Mouse (Mus musculus) CH12.LX (cell line): Measurements from ENCODE around the gene Clmp. TPM values are rescaled to one million over a fixed set of nuclear protein-coding genes. Genes with fewer than 3 reads are reported as not detected.
"Not testable (repeated sequence)": the region's sequence is repeated elsewhere in the genome, so short reads cannot be mapped to it uniquely, and the experiment has no call there.

Experiments used
- DNase-seq: peaks from one replicate; pipeline ENCODE4 v3.0.0-alpha.2; 2013; ENCODE audit errors: extremely low read depth
- H3K27ac ChIP-seq: 2 replicates; pipeline ENCODE4 v1.5.1; 2012; ENCODE audit warnings: low read depth, mild to moderate bottlenecking, control low read depth, moderate library complexity; ENCODE audit not compliant: insufficient read depth
- H3K27me3 ChIP-seq: replicated peaks from 2 replicates; pipeline ENCODE3; 2012; ENCODE audit warnings: inconsistent platforms
- H3K36me3 ChIP-seq, 2 experiments: replicated peaks in 1 of 2; 2 replicates each; pipeline versions ENCODE3 to v1.6.1; 2012; ENCODE audit warnings: inconsistent platforms in 1 of 2, low read length in 1 of 2, mild to moderate bottlenecking in 1 of 2, mixed read lengths in 1 of 2, moderate library complexity in 1 of 2; ENCODE audit not compliant: control insufficient read depth in 1 of 2, insufficient read depth in 1 of 2
- H3K4me1 ChIP-seq, 2 experiments: 2 replicates each; pipeline ENCODE4 v1.6.1; 2012; ENCODE audit warnings: inconsistent platforms in 1 of 2, moderate library complexity in 1 of 2; ENCODE audit not compliant: insufficient read depth in 2 of 2, control insufficient read depth in 1 of 2
- H3K4me2 ChIP-seq: 2 replicates; pipeline ENCODE4 v1.6.1; 2012; ENCODE audit warnings: low read depth, mild to moderate bottlenecking, control low read depth; ENCODE audit not compliant: poor library complexity, insufficient read depth, severe bottlenecking
- H3K4me3 ChIP-seq, 3 experiments: fragments of 150-350 bp in 1 of 3; sonication (generic) in 1 of 3; replicated peaks in 1 of 3; 2 replicates each; pipeline versions ENCODE3 to v1.5.1; 2011 to 2012; ENCODE audit warnings: low read depth in 2 of 3, low read length in 2 of 3, mild to moderate bottlenecking in 2 of 3, moderate library complexity in 2 of 3, control low read depth in 1 of 3, improper control_type of control experiment in 1 of 3, inconsistent platforms in 1 of 3, mixed read lengths in 1 of 3; ENCODE audit not compliant: poor library complexity in 1 of 3
- H3K79me2 ChIP-seq: replicated peaks from 2 replicates; pipeline ENCODE4 v1.6.1; 2012; ENCODE audit warnings: mild to moderate bottlenecking, moderate library complexity; ENCODE audit not compliant: control insufficient read depth, poor library complexity, insufficient read depth, severe bottlenecking; ENCODE audit errors: extremely low read depth
- H3K9ac ChIP-seq: 2 replicates; pipeline ENCODE4 v1.6.1; 2012; ENCODE audit warnings: low read depth, mild to moderate bottlenecking, control low read depth, moderate library complexity; ENCODE audit not compliant: insufficient read depth
- H3K9me3 ChIP-seq: replicated peaks from 2 replicates; pipeline ENCODE3; 2012; ENCODE audit warnings: low read length, inconsistent platforms, mixed read lengths
- CHD1 ChIP-seq: IDR thresholded peaks from 2 replicates; pipeline ENCODE4 v1.6.1; 2012; ENCODE audit warnings: low read depth, low read length, improper control_type of control experiment, inconsistent platforms
- CHD2 ChIP-seq: IDR thresholded peaks from 2 replicates; pipeline ENCODE4 v1.6.1; 2011; ENCODE audit warnings: low read length, improper control_type of control experiment
- CTCF ChIP-seq, 2 experiments: IDR thresholded peaks in 1 of 2; conservative IDR thresholded peaks in 1 of 2; 2 replicates each; pipeline ENCODE4 v1.5.1; 2011 to 2012; ENCODE audit warnings: low read depth in 2 of 2, low read length in 2 of 2, improper control_type of control experiment in 1 of 2, inconsistent platforms in 1 of 2, mild to moderate bottlenecking in 1 of 2, moderate library complexity in 1 of 2
- E2F4 ChIP-seq: IDR thresholded peaks from 2 replicates; pipeline ENCODE4 v1.6.1; 2011; ENCODE audit warnings: low read depth, low read length, improper control_type of control experiment; ENCODE audit not compliant: insufficient replicate concordance
- ELF1 ChIP-seq: IDR thresholded peaks from 2 replicates; pipeline ENCODE4 v1.6.1; 2014; ENCODE audit warnings: low read depth, mild to moderate bottlenecking, inconsistent platforms, low read length, improper control_type of control experiment
- EP300 ChIP-seq: IDR thresholded peaks from 2 replicates; pipeline ENCODE4 v1.6.1; 2011; ENCODE audit warnings: low read length, improper control_type of control experiment
- ETS1 ChIP-seq: conservative IDR thresholded peaks from 2 replicates; pipeline ENCODE4 v1.6.1; 2012; ENCODE audit warnings: low read depth, mild to moderate bottlenecking, inconsistent platforms, low read length, improper control_type of control experiment, moderate library complexity
- GABPA ChIP-seq: IDR thresholded peaks from 2 replicates; pipeline ENCODE4 v1.6.1; 2012; ENCODE audit warnings: low read depth, low read length, improper control_type of control experiment, inconsistent platforms; ENCODE audit not compliant: insufficient replicate concordance
- HCFC1 ChIP-seq: IDR thresholded peaks from 2 replicates; pipeline ENCODE4 v1.6.1; 2012; ENCODE audit warnings: low read depth, mild to moderate bottlenecking, inconsistent platforms, low read length, improper control_type of control experiment
- IRF4 ChIP-seq: IDR thresholded peaks from 2 replicates; pipeline ENCODE4 v1.6.1; 2014; ENCODE audit warnings: low read depth, mild to moderate bottlenecking, inconsistent platforms, low read length, improper control_type of control experiment
- JUND ChIP-seq: conservative IDR thresholded peaks from 2 replicates; pipeline ENCODE4 v1.6.1; 2011; ENCODE audit warnings: low read depth, low read length, improper control_type of control experiment
- KAT2A ChIP-seq: IDR thresholded peaks from 2 replicates; pipeline ENCODE4 v1.6.1; 2012; ENCODE audit warnings: low read length, improper control_type of control experiment, inconsistent platforms; ENCODE audit not compliant: insufficient replicate concordance
- MAFK ChIP-seq: IDR thresholded peaks from 2 replicates; pipeline ENCODE4 v1.6.1; 2011; ENCODE audit warnings: low read length, improper control_type of control experiment; ENCODE audit not compliant: insufficient replicate concordance
- MAX ChIP-seq: IDR thresholded peaks from 2 replicates; pipeline ENCODE4 v1.6.1; 2011; ENCODE audit warnings: low read length, improper control_type of control experiment
- MYC ChIP-seq: IDR thresholded peaks from 2 replicates; pipeline ENCODE4 v1.6.1; 2011; ENCODE audit warnings: low read depth, mild to moderate bottlenecking, improper control_type of control experiment, low read length
- POLR2A ChIP-seq: IDR thresholded peaks from 2 replicates; pipeline ENCODE4 v1.6.1; 2011; ENCODE audit warnings: low read depth, mild to moderate bottlenecking, improper control_type of control experiment, low read length
- POLR2AphosphoS2 ChIP-seq: IDR thresholded peaks from 2 replicates; pipeline ENCODE4 v1.6.1; 2011; ENCODE audit warnings: low read depth, low read length, improper control_type of control experiment
- RAD21 ChIP-seq: IDR thresholded peaks from 2 replicates; pipeline ENCODE4 v1.6.1; 2011; ENCODE audit warnings: low read depth, mild to moderate bottlenecking, low read length, improper control_type of control experiment, moderate library complexity
- SMC3 ChIP-seq: IDR thresholded peaks from 2 replicates; pipeline ENCODE4 v1.6.1; 2011; ENCODE audit warnings: low read depth, low read length, improper control_type of control experiment
- TCF12 ChIP-seq: IDR thresholded peaks from 2 replicates; pipeline ENCODE4 v1.6.1; 2014; ENCODE audit warnings: low read depth, mild to moderate bottlenecking, inconsistent platforms, low read length, improper control_type of control experiment
- ZC3H11A ChIP-seq: IDR thresholded peaks from 2 replicates; pipeline ENCODE4 v1.6.1; 2012; ENCODE audit warnings: low read depth, mild to moderate bottlenecking, inconsistent platforms, low read length, improper control_type of control experiment
- ZMIZ1 ChIP-seq: IDR thresholded peaks from 2 replicates; pipeline ENCODE4 v1.6.1; 2012; ENCODE audit warnings: low read depth, mild to moderate bottlenecking, inconsistent platforms, low read length, improper control_type of control experiment
- dilution Hi-C: fragments of 300-500 bp; cut with MboI; formaldehyde crosslinking; loops from 2 replicates; pipeline ENCODE4 v1.14.3; 2020; ENCODE audit warnings: low sequenced_read_pairs; ENCODE audit not compliant: extremely low pct_unique_long_range_greater_than_20kb, extremely low pct_ligation_motif_present
- in situ Hi-C: fragments of 300-500 bp; cut with MboI; formaldehyde crosslinking; loops from 3 replicates; pipeline ENCODE4 v1.14.3; 2019; ENCODE audit warnings: low sequenced_read_pairs, low pct_ligation_motif_present, low pct_unique_long_range_greater_than_20kb, mixed read lengths
- polyA plus RNA-seq: library from polyadenylated mRNA; unstranded; fragments of >175 nt; gene quantifications from 2 replicates; pipeline ENCODE4 v1.2.1, GENCODE M21; 2012; ENCODE audit warnings: low read depth; ENCODE audit not compliant: insufficient read length
- total RNA-seq, 2 experiments: library from RNA; depleted of rRNA; stranded (reverse); fragments of 300-350 nt in 1 of 2; fragments of >200 nt in 1 of 2; gene quantifications; 2 replicates each; pipeline ENCODE4 v1.2.3; 2012 to 2014

Gene Clmp
- total and polyA plus RNA-seq, 3 experiments = not detected

GRCm38 (mm10) chr9:40804576-40804975 is 118.8 kb downstream of the Clmp start:
- peak overlapping the region in 1 of 3 experiments; percentile 39 for H3K4me3 ChIP-seq

DNA sequence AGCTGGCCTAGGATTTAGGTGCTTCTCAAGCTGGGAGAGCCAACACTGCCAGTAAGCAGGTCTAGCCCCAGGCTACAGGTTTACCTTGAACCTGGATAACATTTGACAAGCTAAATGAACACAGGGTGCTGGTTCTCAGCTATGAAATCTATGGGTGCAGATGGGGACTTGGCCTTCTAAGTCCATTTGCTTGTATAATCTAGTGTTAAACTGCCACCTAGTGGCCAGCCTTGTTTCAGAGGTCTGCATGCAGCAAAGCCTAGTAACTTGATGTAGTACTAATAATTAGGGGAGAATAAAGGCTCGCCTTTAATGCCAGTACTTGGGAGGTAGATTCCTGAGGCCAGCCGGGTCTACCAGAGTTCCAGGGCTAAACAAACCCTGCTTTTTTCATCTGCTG is 119.5 kb downstream of the Clmp start:
- Histone ChIP-seq H3K9me3 (no peaks in the 10 kb centered on the region), H3K4me2 (no peak overlapping the region; the same call in 1 of the 2 replicates), H3K36me3 (peaks cover 47 to 60% of the 10 kb centered on the region in 2 experiments), H3K4me1 (peaks cover 0 to 25% of the 10 kb centered on the region in 2 experiments; a peak in 2 of 4 replicates), H3K27me3 (no peaks in the 10 kb centered on the region), H3K9ac (no peak overlapping the region), H3K4me3 (peak overlapping the region in 1 of 3 experiments; percentile 9), H3K79me2 (peaks cover 27% of the 10 kb centered on the region), H3K27ac (no peak overlapping the region; the same call in 1 of the 2 replicates)
- TF ChIP-seq POLR2A = peak; percentile 48
- TF ChIP-seq RAD21 = peak; percentile 42
- TF ChIP-seq ZC3H11A = no peak
- peak; percentile 50 to 65 for TF ChIP-seq CTCF (conservative IDR thresholded peaks at IDR 0.05 in 1 of 2, IDR thresholded peaks at IDR 0.05 in 1 of 2; ENCODE audit: low read depth in 2 of 2, low read length in 2 of 2)
- no peak for TF ChIP-seq KAT2A
- DNase-seq = peak; percentile 74
- dilution Hi-C loops (no loop called here), in situ Hi-C loops (loop anchor here (25.0 kb wide), 1 partner anchor 182 kb away; no protein-coding TSS in a partner anchor)

More at GRCm38 (mm10) chr9:40804576-40804975, 118.8 kb downstream of the Clmp start:
- dilution Hi-C loops, H3K27me3 ChIP-seq, H3K27ac ChIP-seq, H3K9me3 ChIP-seq, H3K9ac ChIP-seq, DNase-seq: not testable (repeated sequence)
- H3K36me3 ChIP-seq = peaks cover 47 to 57% of the 10 kb centered on the region in 2 experiments
- in situ Hi-C loops = loop anchor here (5.0 to 25.0 kb wide), 2 partner anchors 47 to 183 kb away; no protein-coding TSS in a partner anchor
- H3K4me1 ChIP-seq = peaks cover 0 to 25% of the 10 kb centered on the region in 2 experiments; a peak in 2 of 4 replicates
- peak; percentile 28; the same call in 1 of the 2 replicates for TF ChIP-seq ZMIZ1
- H3K4me2 ChIP-seq = peak overlapping the region; percentile 79
- peaks cover 27% of the 10 kb centered on the region for H3K79me2 ChIP-seq

DNA sequence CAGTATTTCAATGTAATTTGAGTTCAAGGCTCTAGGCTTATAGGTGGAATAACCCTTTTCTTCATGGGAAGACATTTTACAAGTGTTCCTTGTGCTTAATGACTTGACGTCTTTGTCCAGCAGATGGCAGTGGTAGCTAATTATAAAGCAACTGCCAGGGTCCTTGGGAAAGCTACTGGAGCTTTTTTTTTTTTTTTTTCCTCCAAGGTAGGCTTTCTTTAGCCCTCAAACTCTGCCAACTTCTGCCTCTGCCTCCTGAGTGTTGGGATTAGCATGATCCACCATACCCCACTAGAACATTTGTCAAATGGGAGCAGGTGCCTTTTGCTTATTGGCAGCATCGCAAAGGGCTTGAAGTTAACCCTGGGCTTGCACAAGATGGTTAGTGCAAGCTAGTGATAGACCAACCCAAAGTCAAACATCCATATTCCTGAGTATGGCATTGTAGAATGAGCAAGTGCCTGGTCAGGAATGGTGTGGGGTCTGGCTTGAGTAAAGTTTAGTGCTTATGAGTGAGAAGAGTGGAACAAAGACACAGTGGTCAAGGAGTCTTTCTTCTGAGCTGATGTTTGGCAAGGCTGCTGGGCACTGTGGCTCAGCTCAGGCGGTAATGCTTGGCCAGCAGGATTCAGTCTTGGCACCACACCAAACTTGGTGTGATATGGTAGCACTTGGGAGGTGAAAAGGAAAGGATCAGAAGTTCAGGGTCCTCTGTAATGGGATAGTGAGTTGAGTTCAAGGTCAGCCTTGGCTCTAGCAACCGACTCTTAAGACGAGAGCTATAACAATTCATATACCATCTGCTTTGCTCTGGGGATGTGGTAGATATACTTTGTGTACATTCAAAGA is 120.9 kb downstream of the Clmp start:
- Histone ChIP-seq H3K27ac (peak overlapping the region; percentile 1; the same call in 1 of the 2 replicates), H3K79me2 (peaks cover 21% of the 10 kb centered on the region), H3K36me3 (peaks cover 46 to 63% of the 10 kb centered on the region in 2 experiments), H3K4me3 (no peak overlapping the region), H3K9ac (no peak overlapping the region), H3K4me2 (no peak overlapping the region), H3K27me3 (no peaks in the 10 kb centered on the region), H3K4me1 (peaks cover 0 to 25% of the 10 kb centered on the region in 2 experiments; a peak in 2 of 4 replicates), H3K9me3 (no peaks in the 10 kb centered on the region)
- in situ Hi-C loops = loop anchor here (25.0 kb wide), 1 partner anchor 181 kb away; no protein-coding TSS in a partner anchor
- dilution Hi-C loops = no loop called here
- peak; percentile 63 for DNase-seq
- 0 out of 2 replicates have a peak, but pooled peaks have one; percentile 71 for TF ChIP-seq E2F4
- 0 out of 2 replicates have a peak, but pooled peaks have one; percentile 12 for TF ChIP-seq IRF4
- TF ChIP-seq CTCF (conservative IDR thresholded peaks at IDR 0.05 in 1 of 2, IDR thresholded peaks at IDR 0.05 in 1 of 2; ENCODE audit: low read depth in 2 of 2, low read length in 2 of 2) = peak; percentile 23 to 49; a peak in 2 of 4 replicates
- no peak for TF ChIP-seq MYC
- TF ChIP-seq MAX = no peak
- peak; percentile 57 for TF ChIP-seq MAFK
- no peak for TF ChIP-seq GABPA
- no peak; the same call in 1 of the 2 replicates for TF ChIP-seq CHD1
- peak; percentile 98 for TF ChIP-seq POLR2AphosphoS2
- TF ChIP-seq JUND = peak; percentile 26; the same call in 1 of the 2 replicates
- no peak for TF ChIP-seq ELF1
- no peak for TF ChIP-seq TCF12
- TF ChIP-seq SMC3 = peak; percentile 12; the same call in 1 of the 2 replicates
- TF ChIP-seq ETS1 = peak; percentile 5; the same call in 1 of the 2 replicates
- peak; percentile 70; the same call in 1 of the 2 replicates for TF ChIP-seq CHD2
- TF ChIP-seq EP300 = no peak
- no peak for TF ChIP-seq HCFC1
